Mouse (Mus musculus) ES-Bruce4 (cell line): Measurements from ENCODE around the gene Mydgf.

ENCODE experiments used
- CTCF ChIP-seq: IDR thresholded peaks from one replicate; pipeline ENCODE4 v1.8.1; 2011; ENCODE audit warnings: low read depth, low read length
- EP300 ChIP-seq: IDR thresholded peaks from 2 replicates; pipeline ENCODE4 v1.6.1; 2011; ENCODE audit warnings: low read depth, low read length; ENCODE audit not compliant: insufficient read depth
- POLR2A ChIP-seq: IDR thresholded peaks from one replicate; pipeline ENCODE4 v1.8.1; 2011; ENCODE audit warnings: low read length; ENCODE audit not compliant: insufficient read depth

GRCm38 (mm10) chr17:56131814-56132213 lies 51.9 kb downstream of the Mydgf start:
- no peak for TF ChIP-seq EP300
- no peak for TF ChIP-seq POLR2A
- TF ChIP-seq CTCF = peak; percentile 83
